Mouse (Mus musculus) heart, embryonic 10.5 days (tissue): ENCODE measurements around the gene Scarb2. TPM values are rescaled to one million over a fixed set of nuclear protein-coding genes. Genes with fewer than 3 reads are reported as not detected.

Source experiments
- DNase-seq: peaks from one replicate; pipeline ENCODE4 v3.0.0-alpha.2; 2017; ENCODE audit warnings: low spot score
- H3K27ac ChIP-seq: fragments of 300-500 bp; sonication (generic); 2 replicates; pipeline ENCODE4 v1.5.1; 2016; ENCODE audit warnings: mild to moderate bottlenecking
- H3K27me3 ChIP-seq: fragments of 300-500 bp; sonication (generic); 2 replicates; pipeline ENCODE4 v1.6.1; 2016; ENCODE audit warnings: mild to moderate bottlenecking; ENCODE audit not compliant: poor library complexity, insufficient read depth, severe bottlenecking
- H3K36me3 ChIP-seq: fragments of 300-500 bp; sonication (generic); 2 replicates; pipeline ENCODE4 v1.6.1; 2016; ENCODE audit warnings: mild to moderate bottlenecking, moderate library complexity
- H3K4me1 ChIP-seq: fragments of 300-500 bp; sonication (generic); 2 replicates; pipeline ENCODE4 v1.6.1; 2016; ENCODE audit warnings: mild to moderate bottlenecking
- H3K4me3 ChIP-seq: fragments of 300-500 bp; sonication (generic); 2 replicates; pipeline ENCODE4 v1.5.1; 2016; ENCODE audit warnings: mild to moderate bottlenecking, moderate library complexity
- H3K9me3 ChIP-seq: fragments of 300-500 bp; sonication (generic); 2 replicates; pipeline ENCODE4 v1.6.1; 2016; ENCODE audit warnings: mild to moderate bottlenecking, moderate library complexity
- WGBS: fragments of 180-500 bp; shearing (Covaris S2); methylation state at CpG from one replicate; pipeline ENCODE4 v1.1.7; 2016; 5-methylcytosine and 5-hydroxymethylcytosine counted together
- polyA plus RNA-seq: library from polyadenylated mRNA; unstranded; fragments of >200 nt; fragmentation: Nextera tagmentation; extraction: Ambion mirVana; gene quantifications from 2 replicates; pipeline ENCODE4 v1.2.1, GENCODE M21; 2016

Gene Scarb2
- polyA plus RNA-seq, 1 experiment from 2014 or later, result 8.3 TPM

GRCm38 (mm10) chr5:92488408-92488807, 18.2 kb downstream of the Scarb2 start:
- H3K9me3 ChIP-seq, result no peaks in the 10 kb centered on the region
- WGBS, result 68% methylated on average over 3 of the region's 3 CpGs
- peaks cover 34% of the 10 kb centered on the region for H3K4me1 ChIP-seq
- H3K27ac ChIP-seq, result no peak overlapping the region
- DNase-seq, result no peak
- H3K36me3 ChIP-seq, result peaks cover 24% of the 10 kb centered on the region
- no peak overlapping the region for H3K4me3 ChIP-seq
- H3K27me3 ChIP-seq, result no peaks in the 10 kb centered on the region

DNA sequence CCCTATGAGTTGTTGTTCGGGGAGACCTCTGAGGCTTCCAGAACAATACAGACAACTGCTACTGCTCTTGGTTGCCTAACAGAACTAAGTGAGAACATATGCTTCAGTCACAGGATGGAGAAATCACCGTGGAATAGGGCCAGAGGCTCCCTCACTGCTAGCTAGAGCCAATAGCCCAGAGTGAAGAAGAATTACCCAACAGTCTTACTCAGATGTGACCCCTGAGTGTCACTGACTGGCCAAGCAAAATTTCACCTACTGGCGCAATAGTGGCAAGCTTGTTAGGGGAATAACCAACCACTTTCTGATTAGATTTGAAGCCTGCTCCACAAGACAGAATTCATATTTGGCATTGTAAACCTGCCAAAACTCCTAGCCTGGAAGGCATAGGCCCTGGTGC, 19.9 kb downstream of the Scarb2 start:
- Histone ChIP-seq H3K27me3 (no peaks in the 10 kb centered on the region), H3K4me1 (peaks cover 29% of the 10 kb centered on the region), H3K36me3 (peaks cover 36% of the 10 kb centered on the region), H3K4me3 (no peak overlapping the region), H3K27ac (no peak overlapping the region), H3K9me3 (no peaks in the 10 kb centered on the region)
- no peak for DNase-seq
- WGBS, result 92% methylated on average over 3 of the region's 3 CpGs

GRCm38 (mm10) chr5:92484880-92485279, 21.8 kb downstream of the Scarb2 start:
- Histone ChIP-seq H3K27me3 (no peaks in the 10 kb centered on the region), H3K4me3 (no peak overlapping the region), H3K9me3 (no peaks in the 10 kb centered on the region), H3K36me3 (peaks cover 36% of the 10 kb centered on the region), H3K4me1 (peaks cover 21% of the 10 kb centered on the region), H3K27ac (no peak overlapping the region)
- no peak for DNase-seq
- 60% methylated on average over 7 of the region's 7 CpGs for WGBS

DNA sequence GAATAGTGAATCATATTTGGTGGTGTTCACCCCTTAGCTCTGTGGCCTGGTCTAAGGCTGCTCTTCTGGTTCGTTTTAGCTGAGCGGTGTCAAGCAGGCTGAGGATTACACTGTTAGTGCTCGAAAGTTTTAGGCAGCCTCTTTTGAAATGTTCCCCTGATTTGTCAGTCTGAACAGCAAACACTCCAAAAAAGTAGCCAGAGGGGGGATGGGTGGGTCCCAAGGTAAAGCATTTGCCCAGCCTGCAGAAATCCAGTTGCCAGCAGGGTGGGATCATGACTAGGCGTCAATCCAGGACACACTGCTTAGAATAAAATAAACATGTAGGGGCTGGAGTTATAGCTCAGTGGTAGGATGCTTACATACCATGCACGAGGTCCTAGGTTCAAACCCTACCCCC, 33.8 kb downstream of the Scarb2 start:
- WGBS, result 81% methylated on average over 5 of the region's 5 CpGs
- no peaks in the 10 kb centered on the region for H3K27me3 ChIP-seq
- peaks cover 13% of the 10 kb centered on the region; the same call in 1 of the 2 replicates for H3K36me3 ChIP-seq
- peaks cover 15% of the 10 kb centered on the region; the same call in 1 of the 2 replicates for H3K4me1 ChIP-seq
- H3K27ac ChIP-seq, result no peak overlapping the region
- DNase-seq, result no peak
- H3K9me3 ChIP-seq, result no peaks in the 10 kb centered on the region
- H3K4me3 ChIP-seq, result no peak overlapping the region

DNA sequence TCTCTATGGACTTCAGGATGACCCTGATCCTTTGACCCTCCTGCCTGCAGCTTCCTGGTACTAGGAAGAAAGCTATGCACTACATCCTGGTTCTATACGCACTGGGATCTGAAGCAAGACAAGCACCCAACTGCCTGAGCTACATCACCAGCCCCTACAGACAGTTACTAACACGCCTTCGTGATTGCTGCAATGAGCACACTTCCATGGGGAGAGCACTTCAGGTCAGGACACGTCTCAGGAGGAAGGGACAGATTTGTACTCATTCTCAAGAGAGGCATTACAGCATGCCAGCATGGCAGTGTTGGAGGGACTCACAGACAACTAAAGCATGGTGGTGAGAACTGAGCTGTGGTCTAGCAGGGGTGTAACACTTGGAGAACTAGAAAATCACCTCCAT, 35.1 kb downstream of the Scarb2 start:
- 85% methylated on average over 4 of the region's 4 CpGs for WGBS
- H3K4me1 ChIP-seq, result peaks cover 26% of the 10 kb centered on the region; the same call in 1 of the 2 replicates
- H3K27me3 ChIP-seq, result no peaks in the 10 kb centered on the region
- H3K4me3 ChIP-seq, result no peak overlapping the region
- H3K9me3 ChIP-seq, result no peaks in the 10 kb centered on the region
- no peak overlapping the region for H3K27ac ChIP-seq
- peaks cover 13% of the 10 kb centered on the region; the same call in 1 of the 2 replicates for H3K36me3 ChIP-seq
- no peak for DNase-seq

DNA sequence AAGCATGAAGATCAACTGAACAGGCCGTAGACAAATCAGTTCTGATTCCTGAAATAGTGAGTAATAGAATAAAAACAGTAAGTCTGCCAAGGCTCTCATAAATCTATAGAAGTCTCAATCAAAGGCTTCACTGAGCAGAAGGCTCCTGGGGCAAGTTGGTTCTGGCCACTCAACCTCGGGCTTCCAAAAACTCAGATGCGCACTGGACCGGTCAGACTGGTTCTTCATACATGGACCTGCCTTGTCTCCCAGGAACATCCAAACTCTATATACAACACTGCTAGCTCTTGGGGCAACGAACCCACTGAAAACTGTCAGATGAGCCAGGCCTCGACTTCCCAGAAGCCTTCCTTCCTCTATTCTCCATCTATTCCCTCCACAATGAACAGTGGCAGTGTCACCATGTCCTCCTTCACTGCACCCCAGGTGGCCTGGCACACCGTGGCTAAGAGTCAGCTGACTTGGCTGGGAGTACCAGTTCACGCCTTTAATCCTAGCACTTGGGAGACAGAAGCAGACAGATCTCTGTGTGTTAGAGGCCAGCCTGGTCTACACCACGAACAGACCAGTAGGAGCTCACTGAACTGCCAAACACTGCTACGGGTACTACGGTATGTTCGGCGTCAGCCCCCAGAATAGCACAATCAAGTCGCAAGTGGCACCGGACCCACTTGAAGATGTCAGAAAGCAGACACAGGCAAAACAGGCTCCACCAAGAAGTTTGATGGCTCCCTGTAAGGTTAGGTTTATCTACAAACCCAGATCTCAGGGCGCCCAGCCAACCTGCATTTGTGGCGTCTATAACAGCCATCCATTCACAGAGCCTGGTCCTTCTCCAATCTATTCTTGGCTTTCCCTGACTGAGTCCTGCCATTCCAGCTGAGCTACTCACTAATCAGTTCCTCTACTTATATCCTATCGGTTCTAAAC, 37.2 kb downstream of the Scarb2 start:
- Histone ChIP-seq H3K36me3 (peaks cover 9% of the 10 kb centered on the region; the same call in 1 of the 2 replicates), H3K9me3 (no peaks in the 10 kb centered on the region), H3K27me3 (no peaks in the 10 kb centered on the region), H3K27ac (peak overlapping the region; percentile 56; the same call in 1 of the 2 replicates), H3K4me1 (peaks cover 26% of the 10 kb centered on the region; the same call in 1 of the 2 replicates), H3K4me3 (no peak overlapping the region)
- WGBS, result 69% methylated on average over 18 of the region's 18 CpGs
- peak; percentile 76 for DNase-seq

GRCm38 (mm10) chr5:92468234-92468633, 38.4 kb downstream of the Scarb2 start:
- H3K27ac ChIP-seq, result no peak overlapping the region
- H3K4me3 ChIP-seq, result no peak overlapping the region
- no peaks in the 10 kb centered on the region for H3K9me3 ChIP-seq
- DNase-seq, result no peak
- peaks cover 26% of the 10 kb centered on the region; the same call in 1 of the 2 replicates for H3K4me1 ChIP-seq
- 75% methylated on average over 6 of the region's 6 CpGs for WGBS
- H3K27me3 ChIP-seq, result no peaks in the 10 kb centered on the region
- peaks cover 9% of the 10 kb centered on the region; the same call in 1 of the 2 replicates for H3K36me3 ChIP-seq

DNA sequence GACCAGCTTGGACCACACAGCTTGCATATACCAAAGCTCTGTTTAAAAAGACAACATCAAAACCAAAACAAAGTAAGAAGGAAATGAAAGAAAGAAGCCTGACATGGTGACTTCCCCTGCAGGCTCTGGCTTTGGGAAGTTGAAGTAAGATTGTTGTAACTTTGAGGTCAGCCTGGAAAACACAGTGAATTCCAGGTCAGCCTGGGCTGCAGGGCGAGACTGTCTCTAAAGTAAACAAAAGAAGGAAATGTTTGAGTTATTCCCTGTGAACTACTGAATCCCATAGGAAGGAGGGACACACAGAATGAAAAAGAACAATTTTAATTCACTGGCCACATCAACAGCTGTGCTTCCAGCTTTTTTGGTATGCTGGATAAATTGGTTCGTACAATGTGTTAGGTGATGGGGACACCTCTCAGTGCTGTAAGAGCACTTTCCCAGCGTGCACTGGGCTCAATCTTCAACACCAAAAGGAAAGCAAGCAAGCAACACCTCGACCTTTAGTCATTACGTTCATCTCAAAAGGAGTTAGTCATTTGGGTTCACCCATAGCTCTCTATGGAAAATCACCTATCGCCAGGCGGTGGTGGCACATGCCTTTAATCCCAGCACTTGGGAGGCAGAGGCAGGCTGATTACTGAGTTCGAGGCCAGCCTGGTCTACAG, 39.4 kb downstream of the Scarb2 start:
- Histone ChIP-seq H3K36me3 (peaks cover 9% of the 10 kb centered on the region; the same call in 1 of the 2 replicates), H3K4me3 (no peak overlapping the region), H3K27me3 (no peaks in the 10 kb centered on the region), H3K9me3 (no peaks in the 10 kb centered on the region), H3K27ac (no peak overlapping the region), H3K4me1 (peaks cover 23% of the 10 kb centered on the region; the same call in 1 of the 2 replicates)
- DNase-seq, result no peak
- 69% methylated on average over 8 of the region's 8 CpGs for WGBS

DNA sequence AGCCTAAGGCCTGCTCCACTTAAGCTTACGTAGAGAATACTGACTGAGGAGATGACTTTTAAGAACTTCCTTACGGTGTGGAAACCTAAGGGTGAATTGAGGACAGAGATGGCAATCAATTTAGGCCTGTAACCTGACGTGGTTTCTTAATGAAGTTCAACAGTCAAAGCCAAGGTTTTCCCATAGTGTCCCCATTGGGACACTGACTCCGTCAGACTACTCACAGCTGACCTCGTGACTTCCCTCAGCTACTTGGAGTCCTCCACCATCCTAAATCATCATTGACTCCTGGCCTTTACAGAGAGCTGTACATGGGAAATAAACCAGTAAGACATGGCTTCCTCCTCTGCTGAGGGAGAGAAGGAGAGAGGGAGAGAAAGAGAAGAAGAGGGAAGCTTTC, 41.1 kb downstream of the Scarb2 start:
- Histone ChIP-seq H3K27me3 (no peaks in the 10 kb centered on the region), H3K9me3 (no peaks in the 10 kb centered on the region), H3K4me1 (peaks cover 17% of the 10 kb centered on the region; the same call in 1 of the 2 replicates), H3K27ac (no peak overlapping the region), H3K36me3 (peaks cover 8% of the 10 kb centered on the region; the same call in 1 of the 2 replicates), H3K4me3 (no peak overlapping the region)
- WGBS, result 89% methylated on average over 5 of the region's 5 CpGs
- no peak for DNase-seq

- no peaks in the 10 kb centered on the region for H3K4me1 ChIP-seq
- 15% methylated on average over 5 of the region's 5 CpGs for WGBS
- no peaks in the 10 kb centered on the region for H3K27me3 ChIP-seq
- H3K27ac ChIP-seq, result no peak overlapping the region
- DNase-seq, result no peak
- H3K9me3 ChIP-seq, result no peaks in the 10 kb centered on the region
- peaks cover 10% of the 10 kb centered on the region; the same call in 1 of the 2 replicates for H3K36me3 ChIP-seq
- H3K4me3 ChIP-seq, result no peak overlapping the region
Measured at GRCm38 (mm10) chr5:92461321-92461720, 45.3 kb downstream of the Scarb2 start.

GRCm38 (mm10) chr5:92458726-92459125, 47.9 kb downstream of the Scarb2 start:
- Histone ChIP-seq H3K4me1 (peaks cover 9% of the 10 kb centered on the region; the same call in 1 of the 2 replicates), H3K27ac (no peak overlapping the region), H3K36me3 (peaks cover 17% of the 10 kb centered on the region; the same call in 1 of the 2 replicates), H3K9me3 (no peaks in the 10 kb centered on the region), H3K4me3 (no peak overlapping the region), H3K27me3 (no peaks in the 10 kb centered on the region)
- WGBS, result 56% methylated on average over 5 of the region's 5 CpGs
- DNase-seq, result no peak

- peaks cover 25% of the 10 kb centered on the region; the same call in 1 of the 2 replicates for H3K36me3 ChIP-seq
- whole genome bisulfite sequencing, result 68% methylated on average over 2 of the region's 2 CpGs
- H3K27ac ChIP-seq, result no peak overlapping the region
Measured at GRCm38 (mm10) chr5:92457410-92457809, 49.2 kb downstream of the Scarb2 start.

GRCm38 (mm10) chr5:92452876-92453275, 53.8 kb downstream of the Scarb2 start:
- Histone ChIP-seq H3K36me3 (peaks cover 50% of the 10 kb centered on the region), H3K9me3 (no peaks in the 10 kb centered on the region), H3K27me3 (no peaks in the 10 kb centered on the region), H3K4me3 (no peak overlapping the region), H3K4me1 (peaks cover 31% of the 10 kb centered on the region), H3K27ac (no peak overlapping the region)
- DNase-seq, result no peak
- WGBS, result 91% methylated on average over 5 of the region's 5 CpGs

More at GRCm38 (mm10) chr5:92457410-92457809, 49.2 kb downstream of the Scarb2 start:
- Histone ChIP-seq H3K27me3 (no peaks in the 10 kb centered on the region), H3K9me3 (no peaks in the 10 kb centered on the region), H3K4me3 (no peak overlapping the region), H3K4me1 (peaks cover 9% of the 10 kb centered on the region; the same call in 1 of the 2 replicates)
- no peak for DNase-seq
